Mouse (Mus musculus) liver, embryonic 12.5 days (tissue): Measurements from ENCODE around the gene Nop10. TPM values are rescaled to one million over a fixed set of nuclear protein-coding genes. Genes with fewer than 3 reads are reported as not detected.

Source experiments
- ATAC-seq: fragments of 200-750 bp; cut with Nextera tagmentation; 2 replicates; pipeline ENCODE4 v1.8.0; 2017; ENCODE audit warnings: moderate number of reproducible peaks, mild to moderate bottlenecking, moderate library complexity
- H3K27ac ChIP-seq: fragments of 300-500 bp; sonication (generic); 2 replicates; pipeline ENCODE4 v1.5.1; 2016; ENCODE audit warnings: mild to moderate bottlenecking
- H3K27me3 ChIP-seq: fragments of 300-500 bp; sonication (generic); replicated peaks from 2 replicates; pipeline ENCODE4 v1.6.1; 2016; ENCODE audit warnings: mild to moderate bottlenecking, moderate library complexity
- H3K36me3 ChIP-seq: fragments of 300-500 bp; sonication (generic); 2 replicates; pipeline ENCODE4 v1.6.1; 2016; ENCODE audit warnings: mild to moderate bottlenecking, moderate library complexity
- H3K4me1 ChIP-seq: fragments of 300-500 bp; sonication (generic); 2 replicates; pipeline ENCODE4 v1.6.1; 2016
- H3K4me2 ChIP-seq: fragments of 300-500 bp; sonication (generic); 2 replicates; pipeline ENCODE4 v1.6.1; 2016; ENCODE audit warnings: mild to moderate bottlenecking, moderate library complexity
- H3K4me3 ChIP-seq: fragments of 300-500 bp; sonication (generic); 2 replicates; pipeline ENCODE4 v1.5.1; 2016; ENCODE audit warnings: mild to moderate bottlenecking, moderate library complexity
- H3K9ac ChIP-seq: fragments of 300-500 bp; sonication (generic); 2 replicates; pipeline ENCODE4 v1.6.1; 2016; ENCODE audit warnings: mild to moderate bottlenecking, moderate library complexity
- H3K9me3 ChIP-seq: fragments of 300-500 bp; sonication (generic); replicated peaks from 2 replicates; pipeline ENCODE4 v1.6.1; 2016; ENCODE audit warnings: mild to moderate bottlenecking, moderate library complexity
- WGBS: fragments of 180-500 bp; shearing (Covaris S2); methylation state at CpG from one replicate; pipeline ENCODE4 v1.1.7; 2016; ENCODE audit not compliant: insufficient replicate concordance; 5-methylcytosine and 5-hydroxymethylcytosine counted together
- polyA plus RNA-seq: library from polyadenylated mRNA; unstranded; fragments of >200 nt; fragmentation: Nextera tagmentation; extraction: Ambion mirVana; gene quantifications from 2 replicates; pipeline ENCODE4 v1.2.1, GENCODE M21; 2016

The Nop10 gene
- polyA plus RNA-seq = 211 and 213 TPM in 2 replicates

GRCm38 (mm10) chr2:112261748-112262653, at the start of gene Nop10:
Gene Nop10, plus strand, starts transcription at chr2:112261926.
- Histone ChIP-seq H3K4me3 (peak within 1 kb of the TSS; percentile 65), H3K4me2 (peak within 1 kb of the TSS; percentile 91)

GRCm38 (mm10) chr2:112215977-112216376, 45.7 kb upstream of the Nop10 start:
- WGBS = 4% methylated on average over 1 of the region's 1 CpGs
- Histone ChIP-seq H3K4me3 (no peak overlapping the region), H3K27me3 (no peaks in the 10 kb centered on the region), H3K4me1 (no peaks in the 10 kb centered on the region), H3K36me3 (no peaks in the 10 kb centered on the region), H3K9ac (no peak overlapping the region), H3K4me2 (no peak overlapping the region), H3K27ac (no peak overlapping the region), H3K9me3 (no peaks in the 10 kb centered on the region)
- ATAC-seq = no peak

More at GRCm38 (mm10) chr2:112261748-112262653, at the start of gene Nop10:
- under 1% methylated on average over 36 of the region's 36 CpGs for WGBS
- H3K27me3 ChIP-seq = no peaks in the 10 kb centered on the region
- peaks cover 4% of the 10 kb centered on the region; the same call in 1 of the 2 replicates for H3K36me3 ChIP-seq
- no peaks in the 10 kb centered on the region for H3K9me3 ChIP-seq
- ATAC-seq = peak; percentile 46
- peak within 1 kb of the TSS; percentile 54 for H3K9ac ChIP-seq
- peak within 1 kb of the TSS; percentile 69 for H3K27ac ChIP-seq
- peaks cover 38% of the 10 kb centered on the region for H3K4me1 ChIP-seq

DNA sequence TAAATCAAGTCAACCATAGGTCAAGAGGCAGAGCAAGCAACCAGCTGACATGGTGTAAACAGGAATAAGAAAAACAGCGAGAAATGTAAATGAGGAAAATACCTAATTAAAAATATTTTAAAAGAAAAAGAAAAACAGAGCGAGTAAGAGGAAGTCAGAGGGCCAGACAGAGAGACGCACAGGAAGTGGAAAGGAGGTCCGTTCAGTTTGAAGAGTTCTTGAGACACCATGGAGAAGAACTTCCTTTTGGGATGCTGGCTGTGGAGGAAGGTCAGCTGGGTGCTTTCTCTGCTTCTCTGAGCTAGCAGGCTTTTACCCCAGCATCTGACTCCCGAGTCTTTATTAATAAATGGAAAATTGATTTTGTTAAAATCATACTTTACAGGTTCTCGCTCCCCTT, 44.1 kb upstream of the Nop10 start:
- H3K9me3 ChIP-seq = no peaks in the 10 kb centered on the region
- H3K4me2 ChIP-seq = no peak overlapping the region
- H3K4me1 ChIP-seq = no peaks in the 10 kb centered on the region
- H3K27ac ChIP-seq = no peak overlapping the region
- no peak overlapping the region for H3K9ac ChIP-seq
- 51% methylated on average over 6 of the region's 6 CpGs for WGBS
- H3K36me3 ChIP-seq = no peaks in the 10 kb centered on the region
- no peak overlapping the region for H3K4me3 ChIP-seq
- no peak for ATAC-seq
- H3K27me3 ChIP-seq = no peaks in the 10 kb centered on the region

GRCm38 (mm10) chr2:112220880-112221279, 40.8 kb upstream of the Nop10 start:
- Histone ChIP-seq H3K9me3 (no peaks in the 10 kb centered on the region), H3K27ac (no peak overlapping the region), H3K4me2 (no peak overlapping the region), H3K36me3 (no peaks in the 10 kb centered on the region), H3K27me3 (no peaks in the 10 kb centered on the region), H3K4me1 (no peaks in the 10 kb centered on the region), H3K9ac (no peak overlapping the region), H3K4me3 (no peak overlapping the region)
- WGBS = 47% methylated on average over 5 of the region's 5 CpGs
- ATAC-seq = no peak

DNA sequence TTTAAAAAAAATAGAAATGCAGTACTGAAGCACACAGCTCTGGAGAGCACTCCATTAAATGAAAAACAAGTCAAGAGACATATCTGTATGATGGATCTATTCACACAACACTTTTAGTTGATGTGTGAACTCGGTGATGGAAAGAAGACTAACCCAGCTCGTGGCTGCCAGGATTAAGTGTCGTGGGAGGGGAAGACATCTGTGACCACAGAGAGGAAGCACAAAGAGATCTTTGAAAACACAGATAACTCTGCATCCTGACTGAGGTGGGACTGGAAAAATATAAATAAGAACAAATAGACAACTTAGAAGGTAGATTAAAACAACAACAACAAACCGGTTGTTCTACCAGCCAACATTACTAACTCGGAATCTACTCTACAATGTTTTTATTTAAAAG, 39.1 kb upstream of the Nop10 start:
- no peaks in the 10 kb centered on the region for H3K4me1 ChIP-seq
- WGBS = 33% methylated on average over 5 of the region's 5 CpGs
- H3K36me3 ChIP-seq = no peaks in the 10 kb centered on the region
- no peaks in the 10 kb centered on the region for H3K27me3 ChIP-seq
- ATAC-seq = no peak
- H3K9ac ChIP-seq = no peak overlapping the region
- no peak overlapping the region for H3K27ac ChIP-seq
- H3K4me2 ChIP-seq = no peak overlapping the region
- no peaks in the 10 kb centered on the region for H3K9me3 ChIP-seq
- no peak overlapping the region for H3K4me3 ChIP-seq

GRCm38 (mm10) chr2:112224356-112224755, 37.4 kb upstream of the Nop10 start:
- no peak overlapping the region for H3K4me3 ChIP-seq
- ATAC-seq = no peak
- no peaks in the 10 kb centered on the region for H3K27me3 ChIP-seq
- no peak overlapping the region for H3K27ac ChIP-seq
- no peaks in the 10 kb centered on the region for H3K4me1 ChIP-seq
- H3K9me3 ChIP-seq = no peaks in the 10 kb centered on the region
- no peak overlapping the region for H3K9ac ChIP-seq
- 61% methylated on average over 4 of the region's 4 CpGs for WGBS
- H3K36me3 ChIP-seq = no peaks in the 10 kb centered on the region
- H3K4me2 ChIP-seq = no peak overlapping the region

- 28% methylated on average over 1 of the region's 1 CpGs for WGBS
- no peak overlapping the region for H3K4me2 ChIP-seq
- no peaks in the 10 kb centered on the region for H3K36me3 ChIP-seq
- H3K9ac ChIP-seq = no peak overlapping the region
- no peak for ATAC-seq
- H3K4me3 ChIP-seq = no peak overlapping the region
- H3K27ac ChIP-seq = no peak overlapping the region
- H3K27me3 ChIP-seq = no peaks in the 10 kb centered on the region
- H3K4me1 ChIP-seq = no peaks in the 10 kb centered on the region
- H3K9me3 ChIP-seq = no peaks in the 10 kb centered on the region
Measured at GRCm38 (mm10) chr2:112232623-112233022, 29.1 kb upstream of the Nop10 start.

- Histone ChIP-seq H3K9me3 (no peaks in the 10 kb centered on the region), H3K27ac (no peak overlapping the region), H3K27me3 (no peaks in the 10 kb centered on the region; the same call in 1 of the 2 replicates), H3K4me1 (peaks cover 23% of the 10 kb centered on the region), H3K4me2 (no peak overlapping the region), H3K9ac (no peak overlapping the region), H3K4me3 (no peak overlapping the region), H3K36me3 (no peaks in the 10 kb centered on the region)
- ATAC-seq = no peak
- 69% methylated on average over 2 of the region's 2 CpGs for WGBS
Measured at GRCm38 (mm10) chr2:112236620-112237019, 25.1 kb upstream of the Nop10 start.

DNA sequence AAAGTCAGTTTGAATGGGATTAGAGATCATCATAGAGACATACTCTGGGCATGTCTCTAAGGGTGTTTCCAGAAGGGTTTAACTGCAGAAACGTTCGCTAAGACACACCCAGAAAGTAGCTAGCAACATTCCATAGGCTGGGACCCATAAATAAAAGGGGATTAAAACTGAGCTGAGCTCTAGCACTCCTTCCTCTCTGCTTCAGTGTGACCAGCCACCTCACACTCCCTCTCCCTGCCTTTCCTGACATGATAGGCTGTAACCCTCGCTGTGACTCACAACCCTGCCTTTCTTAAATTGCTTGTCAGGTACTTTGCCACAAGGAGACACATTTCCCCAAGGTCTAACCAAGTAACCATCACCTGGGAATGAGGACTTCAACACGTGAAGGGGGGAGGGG, 23.7 kb upstream of the Nop10 start:
- ATAC-seq = no peak
- H3K27ac ChIP-seq = no peak overlapping the region
- H3K36me3 ChIP-seq = no peaks in the 10 kb centered on the region
- H3K4me3 ChIP-seq = no peak overlapping the region
- no peak overlapping the region for H3K9ac ChIP-seq
- H3K27me3 ChIP-seq = no peaks in the 10 kb centered on the region; the same call in 1 of the 2 replicates
- H3K4me1 ChIP-seq = peaks cover 23% of the 10 kb centered on the region
- H3K9me3 ChIP-seq = no peaks in the 10 kb centered on the region
- WGBS = 11% methylated on average over 4 of the region's 4 CpGs
- no peak overlapping the region for H3K4me2 ChIP-seq

DNA sequence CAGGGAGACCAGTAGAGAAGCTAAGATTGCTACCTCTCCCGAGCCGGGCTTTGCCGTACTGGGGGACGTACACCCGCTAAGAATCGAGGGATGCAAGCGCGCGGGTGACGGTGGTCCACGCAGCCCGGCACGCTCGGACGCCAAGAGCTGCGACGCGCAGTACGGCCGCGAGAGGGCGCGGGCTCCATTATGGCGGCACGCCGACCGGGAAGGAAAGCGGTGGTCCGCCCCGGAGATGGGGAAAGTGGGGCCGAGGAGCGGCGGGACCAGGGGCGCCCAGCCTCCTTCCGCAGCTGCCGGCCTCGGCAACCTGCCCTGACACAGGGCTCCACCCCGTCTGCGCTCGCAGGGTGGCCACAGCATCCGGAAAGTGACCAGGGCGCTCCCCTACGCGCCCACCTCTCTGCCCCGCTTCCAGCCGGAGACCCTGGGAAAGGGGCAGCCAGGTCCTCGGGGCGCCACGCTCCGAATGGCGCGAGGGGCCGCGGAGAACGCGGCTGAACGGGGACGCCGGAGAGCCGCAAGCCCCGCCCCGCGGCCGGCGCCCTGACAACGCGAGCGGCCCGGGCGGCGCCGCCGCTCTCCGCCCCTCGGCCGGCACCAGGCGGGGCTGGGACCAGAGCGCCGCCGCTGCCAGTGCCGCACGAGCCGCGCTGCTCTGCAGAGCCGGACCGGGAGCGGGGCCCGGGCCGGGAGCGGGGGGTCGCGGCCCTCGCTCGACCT, 22.4 kb upstream of the Nop10 start, which contains the start of gene Lpcat4:
TSS of gene Lpcat4 (plus strand) at position 257 of the 723 bp plus-strand sequence.
- H3K36me3 ChIP-seq = no peaks in the 10 kb centered on the region
- H3K4me2 ChIP-seq = peak within 1 kb of the TSS; percentile 99
- H3K4me1 ChIP-seq = peaks cover 23% of the 10 kb centered on the region
- peak; percentile 91 for ATAC-seq
- H3K27ac ChIP-seq = peak within 1 kb of the TSS; percentile 88
- peak within 1 kb of the TSS; percentile 87 for H3K9ac ChIP-seq
- no peaks in the 10 kb centered on the region; the same call in 1 of the 2 replicates for H3K27me3 ChIP-seq
- H3K4me3 ChIP-seq = peak within 1 kb of the TSS; percentile 91
- H3K9me3 ChIP-seq = no peaks in the 10 kb centered on the region
- WGBS = under 1% methylated on average over 83 of the region's 94 CpGs

DNA sequence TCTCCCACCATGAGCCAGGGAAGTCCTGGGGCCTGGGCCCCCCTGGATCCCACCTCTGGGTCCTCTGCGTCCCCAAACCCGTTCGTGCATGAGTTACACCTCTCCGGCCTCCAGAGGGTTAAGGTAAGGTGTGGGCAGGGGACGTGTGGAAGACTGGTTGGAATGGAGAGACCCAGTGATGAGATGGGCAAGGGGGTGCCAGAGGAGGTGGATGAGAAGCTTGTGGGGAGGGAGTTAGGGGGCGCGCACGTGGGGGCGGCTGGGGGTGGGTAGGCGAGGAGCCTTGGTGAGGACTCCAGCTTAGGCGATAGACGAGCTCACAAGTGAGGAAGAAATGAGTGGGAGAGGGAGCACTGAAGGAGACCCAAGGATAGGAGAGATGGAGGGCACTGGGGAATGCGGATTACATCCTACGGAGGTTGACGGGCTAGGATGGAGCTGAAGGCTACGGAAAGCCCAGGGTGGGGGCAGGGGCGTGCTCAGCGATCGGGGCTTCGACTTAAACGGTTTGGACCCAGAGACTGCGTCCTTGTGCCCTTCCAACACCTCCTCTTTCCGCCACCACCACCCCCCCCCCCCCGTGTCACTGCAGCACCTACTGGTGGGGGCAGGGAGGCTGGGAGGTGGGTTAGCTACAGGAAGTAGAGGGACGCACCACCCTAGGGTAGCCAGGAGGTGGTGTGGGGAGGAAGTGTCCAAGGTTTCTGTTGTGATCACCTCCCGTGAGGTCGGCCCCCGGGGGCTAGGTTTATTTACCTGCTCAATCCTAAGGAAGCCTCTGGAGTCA, 21.6 kb upstream of the Nop10 start:
- Histone ChIP-seq H3K27me3 (no peaks in the 10 kb centered on the region; the same call in 1 of the 2 replicates), H3K4me2 (peak overlapping the region; percentile 99), H3K4me1 (peaks cover 23% of the 10 kb centered on the region), H3K4me3 (peak overlapping the region; percentile 91), H3K9me3 (no peaks in the 10 kb centered on the region), H3K9ac (peak overlapping the region; percentile 87), H3K36me3 (no peaks in the 10 kb centered on the region), H3K27ac (peak overlapping the region; percentile 88; the same call in 1 of the 2 replicates)
- peak; percentile 25 for ATAC-seq
- under 1% methylated on average over 28 of the region's 28 CpGs for WGBS
